Mouse (Mus musculus): Measurements from ENCODE around the gene Tpgs1.

- TF ChIP-seq POLR2A (IDR thresholded peaks at IDR 0.05; ENCODE audit: low read depth, low read length) = no peak
- TF ChIP-seq CTCF (conservative IDR thresholded peaks at IDR 0.05; ENCODE audit: insufficient read depth, insufficient read length, low read depth, low read length) = no peak
These were observed 2.7 kb upstream of the Tpgs1 start for GRCm38 (mm10) chr10:79666493-79666892.

All from kidney, adult 2 months (tissue).